In the genomic region with DNA sequence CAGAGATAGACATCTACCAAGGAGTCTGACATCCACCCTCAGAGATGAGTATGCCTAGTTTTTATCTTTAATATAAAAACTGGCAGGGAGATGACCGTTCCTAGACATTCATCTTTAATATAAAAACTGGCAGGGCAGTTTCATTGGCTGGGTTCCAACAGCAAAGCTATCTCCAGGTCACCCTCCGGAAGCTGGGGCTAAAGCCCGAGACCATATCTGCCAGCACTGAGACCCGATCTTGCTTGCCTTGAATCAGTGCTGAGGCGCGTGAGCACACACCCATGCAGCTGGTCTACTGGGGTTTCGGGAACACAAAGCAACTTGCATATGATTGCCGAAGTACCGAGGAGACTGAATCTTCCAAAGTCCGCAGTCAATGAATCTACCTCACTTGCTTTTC, we compare ENCODE assay signal across 23 mouse cellular contexts.
A peak's percentile ranks its signal among the peaks of the same experiment; 100 is the strongest.
DNase-seq lines count a peak whose midpoint lies in the region; ATAC-seq and TF ChIP-seq lines count a peak whose summit lies in the region.
"Had no signal": no experiment of that assay in that cellular context is flagged by ENCODE, and none has a peak within 500 bp of the region (broad histone marks: within the 10 kb centered on the region; RNA-seq: fewer than 3 reads in every experiment).

No protein-coding gene starts in this region.

- H3K4me1 ChIP-seq in hindbrain, postnatal 0 days (ENCODE audit: insufficient read depth, low read length), result no peaks in the 10 kb centered on the region
- H3K4me1 ChIP-seq in hindbrain, embryonic 11.5 days (replicated peaks; ENCODE audit: control insufficient read depth, insufficient read depth, low read length), result peaks cover 2% of the 10 kb centered on the region; the same call in 1 of the 2 replicates
- no peaks in the 10 kb centered on the region for H3K4me1 ChIP-seq in midbrain, embryonic 11.5 days (ENCODE audit: control insufficient read depth, insufficient read depth, low read length)
- no peaks in the 10 kb centered on the region; the same call in 1 of the 2 replicates for H3K4me1 ChIP-seq in midbrain, embryonic 13.5 days (replicated peaks)
- H3K4me1 ChIP-seq in kidney, embryonic 15.5 days, result peaks cover 15% of the 10 kb centered on the region

- TF ChIP-seq CTCF in gastrocnemius, adult 2 months (IDR thresholded peaks at IDR 0.05), result peak; percentile 33; the same call in 1 of the 2 replicates
- TF ChIP-seq CTCF in hindbrain, postnatal 0 days (IDR thresholded peaks at IDR 0.05; ENCODE audit: low read depth), result 0 out of 2 replicates have a peak, but pooled peaks have one; percentile 0

- intact Hi-C loops in gastrocnemius, adult 2 months (cut with DNase I), result no loop called here

- WGBS in hindbrain, postnatal 0 days, result 90% methylated on average over 10 of the region's 10 CpGs
- WGBS in hindbrain, embryonic 11.5 days, result 94% methylated on average over 10 of the region's 10 CpGs
- WGBS in midbrain, embryonic 11.5 days, result 97% methylated on average over 10 of the region's 10 CpGs
- 96% methylated on average over 10 of the region's 10 CpGs for WGBS in midbrain, embryonic 13.5 days
- WGBS in kidney, embryonic 15.5 days, result 80% methylated on average over 10 of the region's 10 CpGs

- H3K36me3 ChIP-seq in hindbrain, postnatal 0 days (ENCODE audit: insufficient read depth, low read length), result no peaks in the 10 kb centered on the region
- H3K36me3 ChIP-seq in hindbrain, embryonic 11.5 days (ENCODE audit: control insufficient read depth, insufficient read depth, low read length), result no peaks in the 10 kb centered on the region
- no peaks in the 10 kb centered on the region for H3K36me3 ChIP-seq in midbrain, embryonic 11.5 days (ENCODE audit: control insufficient read depth, insufficient read depth, low read length)
- H3K36me3 ChIP-seq in midbrain, embryonic 13.5 days, result no peaks in the 10 kb centered on the region
- no peaks in the 10 kb centered on the region for H3K36me3 ChIP-seq in kidney, embryonic 15.5 days
- H3K36me3 ChIP-seq: embryonic facial prominence, embryonic 12.5 days; embryonic facial prominence, embryonic 15.5 days; hindbrain, embryonic 13.5 days had no signal

- H3K4me3 ChIP-seq in gastrocnemius, adult 2 months, result no peak overlapping the region
- H3K4me3 ChIP-seq in hindbrain, postnatal 0 days (ENCODE audit: low read length), result no peak overlapping the region
- H3K4me3 ChIP-seq in hindbrain, embryonic 11.5 days (ENCODE audit: low read depth, low read length), result no peak overlapping the region
- no peak overlapping the region for H3K4me3 ChIP-seq in midbrain, embryonic 11.5 days (ENCODE audit: low read depth, low read length)
- H3K4me3 ChIP-seq in midbrain, embryonic 13.5 days (replicated peaks), result no peak overlapping the region
- no peak overlapping the region for H3K4me3 ChIP-seq in kidney, embryonic 15.5 days (replicated peaks)
- H3K4me3 ChIP-seq: embryonic facial prominence, embryonic 12.5 days; embryonic facial prominence, embryonic 15.5 days; hindbrain, embryonic 13.5 days had no signal

- peak; percentile 14 for DNase-seq in gastrocnemius, adult 2 months
- no peak for DNase-seq in gastrocnemius, postnatal 10 days
- DNase-seq in hindbrain, postnatal 0 days (ENCODE audit: low spot score), result no peak
- DNase-seq in hindbrain, embryonic 11.5 days (ENCODE audit: low spot score), result no peak
- DNase-seq in midbrain, embryonic 11.5 days (ENCODE audit: low spot score, missing footprints), result peak; percentile 56
- no peak for DNase-seq in left cerebral cortex, adult 9 months (ENCODE audit: low spot score in 2 of 2)
- DNase-seq: adrenal gland, adult 2 months; adrenal gland, postnatal 14 days; cerebellum, adult 11 months; cerebellum, adult 2 months; cerebellum, adult 9-11 months; cerebellum, postnatal 25 days; forebrain, postnatal 0 days; gastrocnemius, postnatal 36 days had no signal

- H3K4me2 ChIP-seq in hindbrain, postnatal 0 days (ENCODE audit: low read depth, low read length), result no peak overlapping the region
- no peak overlapping the region for H3K4me2 ChIP-seq in hindbrain, embryonic 11.5 days (replicated peaks; ENCODE audit: low read depth, low read length)
- no peak overlapping the region for H3K4me2 ChIP-seq in midbrain, embryonic 11.5 days
- no peak overlapping the region for H3K4me2 ChIP-seq in midbrain, embryonic 13.5 days (replicated peaks)
- H3K4me2 ChIP-seq in kidney, embryonic 15.5 days, result no peak overlapping the region
- H3K4me2 ChIP-seq: embryonic facial prominence, embryonic 12.5 days; embryonic facial prominence, embryonic 15.5 days; heart, embryonic 11.5 days; hindbrain, embryonic 13.5 days had no signal

- no peak overlapping the region for H3K27ac ChIP-seq in gastrocnemius, adult 2 months
- no peak overlapping the region for H3K27ac ChIP-seq in hindbrain, postnatal 0 days
- no peak overlapping the region for H3K27ac ChIP-seq in hindbrain, embryonic 11.5 days (ENCODE audit: low read depth, low read length)
- H3K27ac ChIP-seq in midbrain, embryonic 11.5 days (ENCODE audit: low read depth, low read length), result no peak overlapping the region
- no peak overlapping the region for H3K27ac ChIP-seq in midbrain, embryonic 13.5 days
- H3K27ac ChIP-seq in kidney, embryonic 15.5 days, result no peak overlapping the region
- H3K27ac ChIP-seq: hindbrain, embryonic 13.5 days had no signal

- no peaks in the 10 kb centered on the region for H3K9me3 ChIP-seq in hindbrain, postnatal 0 days (ENCODE audit: low read length)
- H3K9me3 ChIP-seq in hindbrain, embryonic 11.5 days (ENCODE audit: control insufficient read depth, low read length), result no peaks in the 10 kb centered on the region
- no peaks in the 10 kb centered on the region for H3K9me3 ChIP-seq in midbrain, embryonic 11.5 days (ENCODE audit: control insufficient read depth, low read length)
- no peaks in the 10 kb centered on the region for H3K9me3 ChIP-seq in midbrain, embryonic 13.5 days
- H3K9me3 ChIP-seq in kidney, embryonic 15.5 days (replicated peaks), result no peaks in the 10 kb centered on the region
- H3K9me3 ChIP-seq: embryonic facial prominence, embryonic 12.5 days; embryonic facial prominence, embryonic 15.5 days; hindbrain, embryonic 13.5 days had no signal

- H3K9ac ChIP-seq in hindbrain, postnatal 0 days (replicated peaks; ENCODE audit: low read length), result no peak overlapping the region
- H3K9ac ChIP-seq in hindbrain, embryonic 11.5 days (ENCODE audit: low read depth, low read length), result no peak overlapping the region
- H3K9ac ChIP-seq in midbrain, embryonic 11.5 days (ENCODE audit: low read length), result no peak overlapping the region
- H3K9ac ChIP-seq in midbrain, embryonic 13.5 days (replicated peaks), result no peak overlapping the region
- H3K9ac ChIP-seq in kidney, embryonic 15.5 days, result no peak overlapping the region
- H3K9ac ChIP-seq: embryonic facial prominence, embryonic 12.5 days; embryonic facial prominence, embryonic 15.5 days; forebrain, postnatal 0 days; hindbrain, embryonic 13.5 days had no signal

- H3K27me3 ChIP-seq in hindbrain, postnatal 0 days (ENCODE audit: insufficient read depth, low read length), result no peaks in the 10 kb centered on the region
- no peaks in the 10 kb centered on the region for H3K27me3 ChIP-seq in hindbrain, embryonic 11.5 days (ENCODE audit: control insufficient read depth, insufficient read depth, low read length)
- H3K27me3 ChIP-seq in midbrain, embryonic 11.5 days (ENCODE audit: control insufficient read depth, insufficient read depth, low read length), result no peaks in the 10 kb centered on the region
- H3K27me3 ChIP-seq in midbrain, embryonic 13.5 days, result no peaks in the 10 kb centered on the region
- no peaks in the 10 kb centered on the region for H3K27me3 ChIP-seq in kidney, embryonic 15.5 days
- H3K27me3 ChIP-seq: embryonic facial prominence, embryonic 12.5 days; embryonic facial prominence, embryonic 15.5 days; hindbrain, embryonic 13.5 days had no signal

- no peak for ATAC-seq in hindbrain, postnatal 0 days
- ATAC-seq in hindbrain, embryonic 11.5 days (ENCODE audit: low FRiP score), result no peak
- ATAC-seq in midbrain, embryonic 11.5 days (ENCODE audit: low FRiP score), result no peak
- no peak for ATAC-seq in midbrain, embryonic 13.5 days
- no peak for ATAC-seq in kidney, embryonic 15.5 days (replicated peaks; ENCODE audit: low FRiP score)
- ATAC-seq: forebrain, embryonic 14.5 days; forebrain, postnatal 0 days; hindbrain, embryonic 16.5 days; inflammation-experienced regulatory T-cells, adult 6 months had no signal

Comparison
In these comparisons a context has a peak if more than half of its experiments do, and no peak if none do; other contexts are left out.
1. DNase-seq: peak in gastrocnemius, adult 2 months (single experiment) and midbrain, embryonic 11.5 days (single experiment); none in gastrocnemius, postnatal 10 days (single experiment), hindbrain, postnatal 0 days (single experiment), hindbrain, embryonic 11.5 days (single experiment) and left cerebral cortex, adult 9 months (0 of 2).